Mouse (Mus musculus) kidney, adult 11 months (tissue): ENCODE results near the gene Kcnj15.

Experiments
- DNase-seq: peaks from one replicate; pipeline ENCODE4 v3.0.0; 2022

The Kcnj15 gene

DNA sequence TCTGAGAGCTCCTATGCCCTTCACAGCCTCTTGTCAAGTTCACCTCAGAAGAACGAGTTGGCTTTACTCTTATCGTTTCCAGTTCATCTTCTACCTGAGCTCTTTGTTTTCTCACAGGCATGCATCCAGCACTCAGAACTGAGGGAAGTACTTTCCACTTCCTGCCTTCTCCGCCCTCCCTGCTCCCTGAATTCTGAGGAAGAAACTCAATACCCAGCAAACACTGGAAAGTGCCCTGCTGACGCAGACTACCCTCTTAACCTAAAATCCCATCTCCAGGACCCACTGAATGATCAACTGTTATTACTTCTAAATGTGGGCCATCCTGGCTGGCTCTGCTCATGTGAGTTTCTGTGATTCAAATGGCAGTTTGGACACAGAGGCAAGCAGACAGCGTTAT lies 8.7 kb upstream of the Kcnj15 start:
- no peak for DNase-seq

DNA sequence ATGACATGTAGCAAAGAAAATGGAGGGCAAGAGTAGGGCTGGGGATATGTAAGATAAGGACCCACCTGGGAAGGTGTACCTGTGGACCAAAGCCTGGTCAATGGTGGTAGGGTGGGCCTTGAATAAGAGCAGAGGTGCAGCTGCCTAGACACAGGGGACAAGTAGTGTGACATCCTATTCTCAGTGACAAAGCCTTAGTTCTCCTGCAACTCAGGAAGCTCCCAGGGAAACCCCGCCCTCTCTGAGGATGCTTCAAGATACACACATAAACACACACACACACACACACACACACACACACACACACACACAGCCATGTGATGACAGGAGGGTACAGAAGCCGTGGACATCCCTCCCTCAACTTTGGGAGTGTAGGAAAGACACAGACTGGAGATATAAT lies 710 bp upstream of the Kcnj15 start:
- DNase-seq = no peak

DNA sequence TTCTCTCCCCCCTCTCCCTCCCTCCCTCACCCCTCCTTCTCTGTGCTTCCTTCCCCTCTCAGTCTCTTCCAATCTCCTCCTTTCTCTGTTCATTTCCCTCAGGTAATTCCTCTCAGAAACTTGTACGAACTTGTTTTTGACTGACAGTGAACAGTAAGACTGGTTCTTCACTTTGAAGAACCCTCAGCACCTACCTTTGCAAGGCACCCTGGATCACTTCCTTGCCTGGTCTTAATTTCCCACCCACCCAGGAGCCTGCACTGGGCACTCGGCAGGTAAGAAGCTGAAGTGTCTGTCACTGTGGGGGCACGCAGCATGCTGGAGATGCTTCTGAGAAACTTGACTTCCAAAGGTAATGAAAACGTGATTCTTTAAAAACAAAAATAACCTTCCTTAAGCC lies 742 bp downstream of the Kcnj15 start:
- DNase-seq = no peak

DNA sequence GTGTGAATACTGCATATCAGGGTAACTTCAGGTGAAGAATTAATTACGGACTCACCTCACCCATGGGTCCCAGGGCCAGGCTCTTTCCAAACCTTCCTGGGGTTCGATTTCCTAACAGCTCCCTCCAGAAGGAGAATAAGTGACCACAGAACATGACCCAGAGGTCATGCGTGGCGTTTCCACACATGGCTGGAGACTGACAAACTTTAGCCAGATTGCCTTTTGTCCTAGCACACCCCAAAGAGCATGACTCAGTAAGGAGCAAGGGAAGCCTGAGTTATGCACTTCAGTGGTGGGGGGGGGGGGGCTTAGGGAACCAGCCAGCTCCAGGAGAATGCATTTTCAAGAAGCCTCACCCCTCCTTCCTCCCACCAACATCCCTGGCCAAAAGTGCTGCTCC lies 2.1 kb downstream of the Kcnj15 start:
- peak; percentile 80 for DNase-seq

DNA sequence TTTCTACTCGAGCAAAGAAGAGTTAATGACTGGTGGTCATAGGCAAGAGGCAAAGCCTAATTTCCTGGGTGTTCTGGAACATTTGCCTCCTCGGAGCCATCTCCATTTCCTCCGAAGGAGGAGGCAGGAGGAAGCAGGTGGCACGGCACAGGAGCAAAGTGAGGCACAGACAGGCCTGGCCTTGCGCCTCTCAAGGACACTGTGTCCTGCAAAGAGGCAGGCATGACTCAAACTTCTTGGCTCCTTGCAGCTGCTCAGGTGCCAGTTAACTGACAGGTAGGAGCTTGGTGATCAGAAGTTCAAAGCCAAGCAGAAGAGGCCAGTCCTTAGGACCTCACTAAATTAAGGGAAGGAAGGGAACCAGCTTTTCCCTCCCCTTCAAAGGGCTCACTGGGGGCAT lies 3.3 kb downstream of the Kcnj15 start:
- DNase-seq = peak; percentile 44

DNA sequence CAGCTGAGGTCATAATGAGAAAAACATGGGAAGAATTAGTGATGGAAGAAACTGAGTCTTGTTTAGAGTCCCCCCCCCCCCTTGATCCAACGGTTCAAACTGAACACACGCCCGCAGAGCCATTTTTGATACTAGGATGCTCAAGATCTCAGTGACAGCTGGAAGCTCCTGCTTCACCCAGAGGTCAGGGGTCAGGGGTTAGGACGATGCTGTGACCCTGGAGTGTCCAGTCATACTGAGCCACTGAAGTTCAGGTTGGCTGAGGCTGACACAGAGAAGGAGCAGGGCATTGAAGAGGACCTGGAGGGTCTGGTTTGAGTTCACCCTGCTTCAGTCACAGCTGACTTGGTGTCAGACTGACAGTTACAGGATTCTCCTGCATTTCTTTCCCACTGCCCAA lies 4.4 kb downstream of the Kcnj15 start:
- DNase-seq = no peak

DNA sequence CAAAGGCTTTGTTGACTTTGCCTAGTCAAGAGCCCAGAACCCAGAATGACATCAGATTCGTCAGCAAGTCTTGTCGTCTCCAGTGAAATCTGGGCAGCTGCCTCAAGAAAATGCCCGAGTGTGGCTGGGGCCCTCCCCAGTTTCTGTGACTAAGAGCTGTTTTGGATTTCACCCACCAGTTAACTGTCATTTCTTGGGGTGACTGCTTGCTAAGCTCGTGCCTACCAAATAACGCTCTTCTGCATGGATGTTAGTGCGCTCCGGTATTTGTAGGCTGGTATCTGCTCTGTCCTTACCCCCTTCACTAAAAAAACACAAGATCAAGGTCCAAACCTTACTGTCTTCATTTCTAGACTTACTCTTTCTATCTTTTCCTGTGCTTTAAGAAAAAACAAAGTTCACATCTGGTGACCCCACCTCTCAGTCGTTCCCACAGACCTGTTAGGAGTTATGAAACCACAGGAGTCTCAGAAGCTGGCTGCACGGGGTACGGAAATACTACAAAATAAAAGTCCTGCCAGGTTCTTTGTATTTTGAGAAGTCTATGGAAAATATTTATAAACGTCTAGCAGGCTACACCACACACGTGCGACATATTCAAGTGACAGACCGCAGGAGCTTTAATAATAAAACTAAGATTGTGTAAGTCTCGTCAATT lies 5.5 kb downstream of the Kcnj15 start:
- no peak for DNase-seq

DNA sequence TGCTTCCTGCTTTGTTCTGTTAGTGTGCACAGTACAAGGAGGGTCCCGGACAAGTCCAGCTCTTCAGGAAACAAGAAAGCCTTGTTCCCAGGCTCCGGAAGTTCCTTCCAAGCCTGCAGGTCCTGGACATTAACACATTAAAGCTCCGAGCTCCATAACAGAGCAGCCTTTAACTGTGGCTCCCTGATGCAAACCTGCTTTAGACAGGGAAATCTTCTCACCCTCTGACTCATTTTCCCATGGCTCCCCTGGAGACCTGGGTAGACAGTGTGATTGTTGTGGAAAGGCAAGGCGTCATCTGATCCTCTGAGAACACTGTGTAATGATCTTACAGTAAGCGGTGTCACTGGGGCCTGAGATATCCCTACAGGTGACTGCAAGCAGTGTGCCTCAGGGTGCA lies 7.0 kb downstream of the Kcnj15 start:
- no peak for DNase-seq

DNA sequence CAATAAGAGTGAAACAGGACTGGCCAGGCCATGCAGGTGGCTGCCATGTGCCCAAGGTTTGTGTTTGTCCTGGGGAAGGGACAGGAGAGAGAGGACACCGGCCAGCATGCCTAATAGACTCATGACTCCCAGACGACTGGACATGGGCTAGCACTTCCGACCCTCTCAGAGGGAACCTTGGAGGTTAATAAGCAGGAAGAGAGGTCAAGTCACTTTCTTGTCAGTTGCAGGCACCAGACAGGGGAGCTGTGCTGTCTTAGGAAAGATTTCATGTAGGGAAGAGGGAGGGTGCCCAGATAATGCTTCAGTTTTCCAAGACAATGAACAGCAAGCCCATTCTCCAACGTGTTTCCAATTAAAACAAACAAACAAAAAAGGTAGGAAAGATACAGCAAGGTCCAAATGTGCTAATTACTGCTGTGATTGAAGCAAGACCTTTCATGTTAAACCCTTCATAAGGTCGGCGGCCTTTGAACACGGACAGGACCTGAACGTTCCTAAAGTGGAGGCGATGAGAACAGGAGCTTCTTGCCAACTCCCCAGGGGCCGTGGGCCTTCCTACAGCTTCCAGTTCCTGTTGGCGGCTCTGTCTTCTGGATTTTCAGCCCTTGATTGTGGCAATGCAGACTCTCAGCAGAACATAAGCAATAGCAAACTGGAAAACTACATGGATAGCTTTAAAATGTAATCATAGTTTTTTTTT lies 10.3 kb downstream of the Kcnj15 start:
- DNase-seq = no peak

DNA sequence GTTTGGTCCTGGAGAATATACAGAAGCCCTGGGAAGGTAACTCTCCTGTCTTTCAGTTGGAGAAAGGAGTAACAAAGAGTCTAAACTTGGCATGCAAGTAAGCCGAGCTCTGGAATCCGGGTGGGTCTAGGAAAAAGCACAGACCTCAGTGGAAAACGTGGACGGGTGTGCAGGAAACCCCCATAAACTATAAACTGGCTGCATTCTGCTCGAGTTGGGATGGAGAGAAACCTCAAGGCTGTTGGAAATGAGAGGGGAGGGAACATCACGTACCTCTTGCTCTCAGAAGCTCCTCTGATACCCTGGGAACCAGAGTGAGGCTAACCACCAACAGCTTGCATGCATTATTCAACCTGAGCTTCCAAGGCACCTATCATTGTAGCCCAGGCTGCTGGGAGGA lies 12.3 kb downstream of the Kcnj15 start:
- no peak for DNase-seq

DNA sequence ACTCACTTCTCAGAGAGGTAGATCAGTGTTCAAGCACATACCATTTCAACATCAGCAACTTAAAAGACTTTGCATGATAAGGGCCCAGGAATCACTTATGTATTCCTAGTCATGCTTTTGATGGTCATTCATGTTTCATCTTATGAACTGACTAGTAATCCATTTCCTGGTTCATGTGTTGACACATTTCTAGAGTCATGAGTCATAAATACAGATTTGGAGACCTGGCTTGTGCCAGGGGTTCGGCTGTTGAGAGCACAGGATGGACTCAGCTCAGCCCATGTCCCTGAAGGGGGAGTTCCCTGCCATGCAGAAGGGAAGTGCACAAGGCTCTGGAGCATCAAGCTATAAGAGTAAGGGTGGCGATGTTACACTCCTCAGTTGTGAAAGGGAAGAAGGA lies 15.7 kb downstream of the Kcnj15 start:
- DNase-seq = no peak

DNA sequence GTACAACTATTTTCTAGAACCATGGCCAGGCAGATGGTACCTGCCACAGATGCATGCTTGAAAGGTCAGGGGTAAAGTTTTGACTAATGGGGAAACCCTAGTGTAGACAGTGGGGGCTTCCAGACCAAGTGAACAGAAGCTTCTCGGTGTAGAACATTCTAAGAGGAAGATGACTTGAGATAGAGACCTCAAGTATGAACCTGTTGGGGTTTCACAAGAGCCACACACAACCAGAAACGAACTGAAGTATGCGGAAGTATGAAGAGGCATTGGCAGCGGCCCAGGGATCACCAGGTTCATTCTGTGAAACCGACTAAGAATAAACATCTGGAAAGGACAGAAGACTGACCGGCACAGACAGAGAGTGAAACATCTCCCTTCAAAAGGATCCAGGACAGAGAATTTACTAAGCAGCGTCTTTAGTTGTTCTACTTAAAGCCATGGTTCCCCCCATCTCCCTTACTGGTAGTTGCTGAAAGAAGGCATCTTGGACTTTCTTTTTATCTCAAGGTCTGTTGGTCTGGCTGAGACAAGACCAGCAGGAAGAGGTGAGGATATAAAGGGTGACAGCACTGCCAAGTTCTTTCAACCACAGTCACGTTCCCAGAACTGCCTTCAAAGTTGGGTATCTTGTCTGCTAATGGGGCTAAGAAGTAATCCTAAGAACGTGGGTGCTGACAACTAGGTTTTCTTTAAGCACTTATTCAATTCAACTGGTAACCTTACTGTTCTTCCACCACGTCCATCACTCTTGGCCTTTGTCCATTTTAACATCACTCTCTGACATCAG lies 18.6 kb downstream of the Kcnj15 start:
- DNase-seq = peak; percentile 70

DNA sequence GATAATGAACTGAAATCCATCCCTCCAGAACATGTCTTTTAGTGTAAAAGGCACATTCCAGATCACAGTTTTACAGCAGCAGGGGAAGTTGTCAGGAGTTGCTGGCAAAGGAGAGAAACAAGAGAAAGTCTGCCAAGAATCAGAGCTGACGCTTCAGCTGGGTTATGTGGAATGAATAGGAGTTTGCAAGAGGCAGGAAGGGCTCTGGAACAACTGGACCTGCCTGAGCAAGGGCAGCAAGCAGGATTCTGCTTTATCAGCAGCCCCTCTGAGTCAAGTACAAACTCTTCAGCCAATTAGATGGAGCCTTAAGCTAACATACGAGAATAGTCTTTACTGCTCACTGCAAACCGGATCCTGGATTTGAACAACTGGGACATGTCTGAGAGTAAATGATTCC lies 21.7 kb downstream of the Kcnj15 start:
- peak; percentile 42 for DNase-seq

DNA sequence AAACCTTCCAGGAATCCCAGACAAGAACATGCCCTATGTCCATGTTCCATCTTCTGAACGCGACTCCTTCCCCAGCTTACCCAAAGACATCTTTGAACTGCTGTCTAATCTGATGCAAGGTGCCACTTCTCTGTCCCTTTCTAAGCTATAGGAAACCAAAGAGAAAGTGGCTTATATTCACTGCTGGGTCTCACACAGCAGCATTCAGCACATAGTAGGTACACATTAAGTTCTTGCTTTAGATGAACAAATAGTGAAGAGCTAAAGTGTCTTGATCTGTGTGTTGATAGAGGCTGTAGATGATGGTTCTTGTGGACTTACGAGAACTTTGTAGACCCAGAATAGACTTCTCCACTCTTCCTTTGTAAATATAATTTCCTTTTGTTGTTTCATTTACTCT lies 23.0 kb downstream of the Kcnj15 start:
- DNase-seq = no peak

DNA sequence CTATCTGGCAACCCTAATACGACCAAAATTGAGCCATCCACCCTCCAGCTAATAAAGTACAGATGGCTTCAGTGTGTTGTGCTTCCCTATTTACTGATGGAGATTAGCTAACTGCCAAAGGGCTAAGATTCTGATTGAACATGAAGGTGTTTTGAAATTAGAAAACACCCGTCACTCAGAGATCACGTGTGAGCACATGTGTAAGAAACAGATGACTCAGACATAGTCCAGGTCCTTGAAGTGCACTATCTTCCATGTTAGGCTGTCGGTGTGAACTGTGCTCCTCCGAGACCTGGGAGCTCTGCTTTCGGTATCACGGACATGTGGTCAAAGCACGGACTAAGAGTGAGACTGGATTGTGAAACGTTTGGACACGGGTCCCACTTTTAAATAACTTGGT lies 26.0 kb downstream of the Kcnj15 start:
- no peak for DNase-seq

DNA sequence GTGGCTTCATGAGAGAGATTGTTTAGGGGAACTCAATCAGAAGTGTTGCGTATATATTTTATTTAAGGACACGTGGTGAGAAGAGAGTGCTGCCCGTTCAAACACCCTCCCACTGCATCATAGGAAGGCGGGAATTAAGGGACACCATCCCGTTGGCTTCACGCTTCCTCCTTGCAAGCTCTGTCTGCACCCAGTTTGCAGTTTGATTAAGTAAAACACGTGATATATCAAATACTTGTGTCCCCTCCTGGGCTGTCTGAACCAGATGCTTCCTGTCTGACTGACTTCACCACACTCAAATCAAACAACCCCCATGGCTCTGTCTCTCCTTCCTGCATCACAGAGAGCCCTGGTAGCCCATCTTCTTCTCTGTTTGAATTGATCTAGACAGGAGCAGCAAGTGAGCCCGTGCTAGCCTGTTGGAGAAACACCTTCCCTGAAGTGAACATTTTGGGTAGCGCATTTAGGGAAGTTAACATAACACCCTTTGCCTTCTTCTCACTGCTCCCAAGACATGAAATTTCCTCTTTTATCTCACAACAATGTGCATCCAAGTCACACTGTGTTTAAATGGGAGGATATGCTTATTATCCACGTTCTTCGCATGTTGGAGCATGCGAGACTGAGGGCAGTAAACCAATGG lies 26.8 kb downstream of the Kcnj15 start:
- no peak for DNase-seq

DNA sequence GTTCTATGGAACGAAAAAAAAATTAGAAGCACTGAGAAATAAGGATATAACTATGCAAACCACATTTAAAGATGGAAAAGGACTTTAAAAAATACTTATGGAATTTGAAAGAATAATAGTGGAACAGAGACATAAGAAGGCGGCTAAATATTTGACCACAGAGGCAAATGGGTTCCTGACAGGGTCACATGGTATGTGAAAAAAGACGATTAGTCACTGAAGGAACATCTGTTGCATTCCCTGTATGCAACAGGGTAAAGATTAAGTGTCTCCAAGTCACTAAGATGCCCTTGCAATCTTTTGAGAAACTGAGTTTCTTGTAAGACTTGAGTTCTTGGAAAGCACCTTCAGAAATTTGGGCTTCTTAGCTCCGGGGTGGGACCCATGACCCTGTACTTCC lies 27.7 kb downstream of the Kcnj15 start:
- DNase-seq = no peak

DNA sequence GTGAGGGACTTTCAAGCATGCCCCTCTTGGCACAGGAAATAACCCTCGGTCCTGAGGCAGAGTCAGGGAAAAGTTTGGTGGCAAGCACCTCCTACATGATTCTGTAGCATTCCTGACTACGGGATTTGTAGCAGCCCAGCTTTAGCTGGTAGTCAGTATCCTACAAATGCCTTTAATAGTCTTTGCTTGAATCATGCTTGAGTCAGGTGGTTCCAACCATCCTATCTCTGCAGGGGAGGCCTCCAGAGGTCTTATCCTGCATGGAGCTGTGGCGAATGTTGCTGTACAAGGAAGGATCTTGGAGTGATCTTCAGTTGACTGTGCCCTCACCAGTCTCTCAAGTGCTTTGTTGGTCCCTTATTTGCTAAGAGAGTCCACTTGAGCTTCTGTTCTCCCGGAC lies 28.4 kb downstream of the Kcnj15 start:
- no peak for DNase-seq

DNA sequence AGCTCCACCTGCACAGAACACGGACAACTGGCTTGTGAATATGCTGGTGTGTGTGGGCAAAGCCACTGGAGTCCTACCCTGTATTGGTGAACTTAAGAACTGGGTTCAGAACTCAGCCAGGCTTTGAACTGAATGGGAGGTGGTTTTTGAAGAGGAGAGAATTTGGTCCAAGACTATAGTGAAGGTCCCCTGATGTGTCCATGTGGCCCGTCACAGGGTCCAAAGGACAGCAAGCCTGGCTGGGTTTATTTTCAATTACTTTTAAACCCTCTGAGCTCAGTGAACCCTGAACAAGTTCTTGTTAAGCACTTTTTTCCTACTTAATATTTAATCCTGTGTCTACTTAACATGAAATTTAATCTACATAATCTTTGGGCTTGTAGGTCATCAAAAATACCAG lies 30.3 kb downstream of the Kcnj15 start:
- DNase-seq = peak; percentile 88

DNA sequence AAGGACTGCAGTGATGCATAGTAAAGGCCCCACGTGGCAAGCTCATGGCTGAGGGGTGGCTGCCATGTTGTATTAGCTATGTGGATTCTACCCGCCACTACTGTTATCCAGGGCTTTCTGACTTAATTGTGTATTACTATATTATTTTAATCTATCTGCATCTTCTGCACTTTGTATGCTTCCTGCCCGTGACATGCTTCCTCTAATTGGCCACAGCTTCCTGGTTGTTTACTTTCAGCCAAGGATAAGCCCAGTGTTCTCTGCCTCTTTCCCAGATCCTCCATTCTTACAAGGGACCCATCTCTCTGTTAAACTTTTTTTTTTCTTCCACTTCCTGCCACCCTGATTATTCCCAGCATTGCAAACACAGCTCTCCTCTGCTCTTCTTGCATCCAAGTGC lies 32.0 kb downstream of the Kcnj15 start:
- no peak for DNase-seq

DNA sequence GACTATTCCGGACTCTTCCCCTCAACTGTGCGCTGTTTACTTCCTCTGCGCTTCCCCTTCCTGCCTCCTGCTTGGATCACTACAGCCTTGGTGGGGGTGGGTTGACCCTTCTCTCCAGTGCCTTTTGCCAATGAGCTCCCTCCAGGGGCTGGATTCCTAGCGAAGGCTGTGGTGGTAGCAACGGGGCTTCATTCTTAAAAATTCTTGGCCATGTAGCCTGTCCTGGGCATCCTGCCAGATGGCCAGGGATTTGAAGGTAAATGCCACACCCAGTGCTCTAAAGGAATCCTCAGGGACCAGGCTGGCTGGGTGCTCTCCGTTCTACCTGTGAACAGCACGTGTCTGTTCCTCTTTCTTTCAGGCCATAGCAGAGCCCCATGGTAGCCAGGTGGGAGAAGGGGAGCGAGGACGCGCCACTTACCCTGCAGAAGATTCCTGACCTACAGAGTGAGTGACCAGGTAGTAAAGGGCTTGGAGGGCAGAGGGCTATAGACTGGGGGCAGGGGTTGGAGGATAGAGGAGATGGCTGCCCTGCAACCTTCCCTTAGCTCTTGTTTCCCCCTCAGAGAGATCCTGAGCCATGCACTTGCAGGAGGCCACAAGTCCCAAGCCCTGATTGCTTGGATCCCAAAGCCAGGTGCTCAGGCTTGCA lies 34.2 kb downstream of the Kcnj15 start:
- DNase-seq = peak; percentile 74

DNA sequence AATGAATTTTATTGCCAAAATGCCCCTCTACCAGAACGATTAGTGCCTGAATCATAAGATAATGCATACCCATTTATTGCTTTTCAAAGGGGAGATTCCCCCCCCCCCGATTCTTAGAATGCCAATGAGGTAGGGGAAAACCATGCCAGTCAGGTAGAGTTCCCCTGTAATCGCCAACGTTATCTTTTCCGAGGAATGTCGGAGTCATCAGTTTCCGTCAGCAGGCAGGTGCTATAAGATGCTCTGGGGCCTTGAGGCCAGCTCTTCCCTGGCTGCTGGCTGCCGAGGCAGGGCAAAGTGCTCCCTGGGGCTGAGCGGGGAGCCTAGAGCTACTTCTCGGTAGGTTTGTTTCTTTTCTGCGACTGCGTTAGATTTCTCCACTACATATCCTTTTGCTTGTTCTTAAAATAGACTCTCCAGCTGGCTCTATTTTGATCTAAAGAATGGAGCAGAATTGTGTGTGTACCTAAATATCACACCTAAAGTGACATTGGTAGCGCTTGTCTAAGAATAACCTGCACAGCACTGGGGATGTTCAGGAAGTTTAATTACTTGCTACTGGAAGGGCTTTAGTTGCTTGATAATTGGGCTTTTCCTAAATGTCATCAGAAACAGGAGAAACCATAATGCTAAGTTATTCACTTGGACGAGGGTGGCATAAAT lies 35.6 kb downstream of the Kcnj15 start:
- DNase-seq = no peak

DNA sequence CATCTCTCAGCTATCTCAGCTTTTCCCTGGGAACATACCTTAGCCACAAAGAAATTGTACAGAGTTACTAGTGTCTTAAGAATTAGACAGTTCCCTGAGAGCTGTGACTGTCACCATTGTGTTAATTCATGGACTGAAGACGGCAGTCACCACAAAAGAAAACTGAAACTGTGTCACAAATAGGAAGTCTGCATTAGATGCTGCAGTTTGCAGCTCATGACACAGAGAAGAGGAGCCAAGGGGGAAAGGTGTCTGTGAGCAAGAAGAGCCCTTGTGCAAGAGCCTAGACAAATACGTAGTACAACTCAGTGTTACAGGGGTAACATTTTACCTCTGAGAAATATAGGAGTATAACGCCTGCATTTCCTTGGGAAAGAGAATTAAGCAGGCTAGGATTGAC lies 40.3 kb downstream of the Kcnj15 start:
- no peak for DNase-seq
